16 mouse cellular contexts compared by ENCODE assay signal in genomic region chr3:79195280-79195679, GRCm38 (mm10).
DNase-seq lines count a peak whose midpoint lies in the region; ATAC-seq and TF ChIP-seq lines count a peak whose summit lies in the region.
"Had no signal": no experiment of that assay in that cellular context is flagged by ENCODE, and none has a peak within 500 bp of the region (broad histone marks: within the 10 kb centered on the region; RNA-seq: fewer than 3 reads in every experiment).

No protein-coding gene starts in this region.

- H3K4me2 ChIP-seq in heart, embryonic 12.5 days = no peak overlapping the region
- H3K4me2 ChIP-seq: embryonic facial prominence, embryonic 12.5 days; hindbrain, embryonic 15.5 days; neural tube, embryonic 12.5 days had no signal

- DNase-seq in cerebellum, postnatal 10 days = peak; percentile 27 to 47
- no peak for DNase-seq in cerebellum, postnatal 36 days
- peak; percentile 37 for DNase-seq in heart, adult 11 months
- peak; percentile 44 to 46 for DNase-seq in layer of hippocampus, adult 2 months (ENCODE audit: low spot score in 2 of 2)
- no peak for DNase-seq in layer of hippocampus, postnatal 10 days (ENCODE audit: low spot score in 2 of 2)
- DNase-seq in kidney, postnatal 25 days = no peak
- DNase-seq: adrenal gland, postnatal 25 days; kidney, postnatal 36 days; lung, postnatal 4 days; midbrain, embryonic 14.5 days; right cerebral cortex, postnatal 14 days had no signal

- no peaks in the 10 kb centered on the region for H3K9me3 ChIP-seq in heart, embryonic 12.5 days (replicated peaks)
- H3K9me3 ChIP-seq: embryonic facial prominence, embryonic 12.5 days; hindbrain, embryonic 15.5 days; neural tube, embryonic 12.5 days had no signal

- H3K4me3 ChIP-seq in heart, embryonic 12.5 days = no peak overlapping the region
- no peak overlapping the region for H3K4me3 ChIP-seq in layer of hippocampus, adult 2 months
- H3K4me3 ChIP-seq: embryonic facial prominence, embryonic 12.5 days; hindbrain, embryonic 15.5 days; neural tube, embryonic 12.5 days had no signal

- no peaks in the 10 kb centered on the region for H3K27me3 ChIP-seq in heart, embryonic 12.5 days (replicated peaks)
- H3K27me3 ChIP-seq: embryonic facial prominence, embryonic 12.5 days; hindbrain, embryonic 15.5 days; neural tube, embryonic 12.5 days had no signal

- H3K9ac ChIP-seq in heart, embryonic 12.5 days = no peak overlapping the region
- H3K9ac ChIP-seq: embryonic facial prominence, embryonic 12.5 days; hindbrain, embryonic 15.5 days; neural tube, embryonic 12.5 days had no signal

- 87% methylated on average over 9 of the region's 9 CpGs for WGBS in heart, embryonic 12.5 days

- ATAC-seq in heart, embryonic 12.5 days (ENCODE audit: insufficient number of reproducible peaks, low FRiP score) = no peak
- ATAC-seq: intestine, postnatal 0 days had no signal

- no peaks in the 10 kb centered on the region for H3K36me3 ChIP-seq in heart, embryonic 12.5 days
- H3K36me3 ChIP-seq: embryonic facial prominence, embryonic 12.5 days; hindbrain, embryonic 15.5 days; neural tube, embryonic 12.5 days had no signal

- no peak for TF ChIP-seq CTCF in layer of hippocampus, adult 2 months (conservative IDR thresholded peaks at IDR 0.05)

- H3K27ac ChIP-seq in heart, embryonic 12.5 days (ENCODE audit: poor library complexity, severe bottlenecking) = no peak overlapping the region
- peak overlapping the region; percentile 89 for H3K27ac ChIP-seq in layer of hippocampus, adult 2 months
- H3K27ac ChIP-seq: embryonic facial prominence, embryonic 12.5 days; hindbrain, embryonic 15.5 days; neural tube, embryonic 12.5 days had no signal

- peaks cover 47% of the 10 kb centered on the region for H3K4me1 ChIP-seq in heart, embryonic 12.5 days (replicated peaks)
- H3K4me1 ChIP-seq: embryonic facial prominence, embryonic 12.5 days had no signal

Comparison
In these comparisons a context has a peak if more than half of its experiments do, and no peak if none do; other contexts are left out.
1. DNase-seq: peak in cerebellum, postnatal 10 days (2 of 2), heart, adult 11 months (single experiment) and layer of hippocampus, adult 2 months (2 of 2); none in cerebellum, postnatal 36 days (0 of 2), layer of hippocampus, postnatal 10 days (0 of 2) and kidney, postnatal 25 days (0 of 2).